Mouse (Mus musculus) forebrain, postnatal 0 days (tissue): ENCODE measurements around the gene Rxylt1. TPM values are rescaled to one million over a fixed set of nuclear protein-coding genes. Genes with fewer than 3 reads are reported as not detected.

Experiments used
- ATAC-seq: fragments of 200-750 bp; cut with Nextera tagmentation; 2 replicates; pipeline ENCODE4 v1.8.0; 2017; ENCODE audit warnings: mild to moderate bottlenecking, moderate library complexity
- DNase-seq: peaks from one replicate; pipeline ENCODE4 v3.0.0-alpha.2; 2015
- H3K27ac ChIP-seq: fragments of 300-500 bp; sonication (generic); 2 replicates; pipeline ENCODE4 v1.5.1; 2014; ENCODE audit warnings: low read depth, mild to moderate bottlenecking, antibody characterized with exemption, low read length, moderate library complexity, mixed read lengths
- H3K27me3 ChIP-seq: fragments of 300-500 bp; sonication (generic); 2 replicates; pipeline ENCODE4 v1.6.1; 2014; ENCODE audit warnings: mild to moderate bottlenecking, low read length, mixed read lengths; ENCODE audit not compliant: insufficient read depth
- H3K36me3 ChIP-seq: fragments of 300-500 bp; sonication (generic); 2 replicates; pipeline ENCODE4 v1.6.1; 2014; ENCODE audit warnings: mild to moderate bottlenecking, moderate library complexity; ENCODE audit not compliant: insufficient read depth
- H3K4me1 ChIP-seq: fragments of 300-500 bp; sonication (generic); 2 replicates; pipeline ENCODE4 v1.6.1; 2014; ENCODE audit warnings: antibody characterized with exemption; ENCODE audit not compliant: insufficient read depth
- H3K4me2 ChIP-seq: fragments of 300-500 bp; sonication (generic); 2 replicates; pipeline ENCODE4 v1.6.1; 2014; ENCODE audit warnings: low read depth, mild to moderate bottlenecking, moderate library complexity
- H3K4me3 ChIP-seq: fragments of 300-500 bp; sonication (generic); 2 replicates; pipeline ENCODE4 v1.5.1; 2014; ENCODE audit warnings: low read depth, low read length, mixed read lengths
- H3K9ac ChIP-seq: fragments of 300-500 bp; sonication (generic); 2 replicates; pipeline ENCODE4 v1.6.1; 2014; ENCODE audit warnings: mild to moderate bottlenecking
- H3K9me3 ChIP-seq: fragments of 300-500 bp; sonication (generic); 2 replicates; pipeline ENCODE4 v1.6.1; 2016; ENCODE audit warnings: low read length
- CTCF ChIP-seq: sonication (generic); IDR thresholded peaks from 2 replicates; pipeline ENCODE4 v1.5.1; 2016; ENCODE audit warnings: antibody characterized with exemption, control low read depth, low read depth
- WGBS: fragments of 180-500 bp; shearing (Covaris S2); extraction: QIAGEN DNeasy Blood & Tissue Kit; methylation state at CpG from one replicate; pipeline ENCODE4 v1.1.7; 2014; 5-methylcytosine and 5-hydroxymethylcytosine counted together
- polyA plus RNA-seq: library from polyadenylated mRNA; unstranded; fragments of >200 nt; fragmentation: Nextera tagmentation; extraction: Ambion mirVana; gene quantifications from 2 replicates; pipeline ENCODE4 v1.2.1, GENCODE M21; 2015
- total RNA-seq: library from RNA; depleted of rRNA; stranded (reverse); fragments of >200 nt; gene quantifications from 2 replicates; pipeline ENCODE4 v1.2.3, GENCODE M21; 2014

The Rxylt1 gene
- total and polyA plus RNA-seq, 2 experiments from 2014 or later, result 40.5 to 48.4 TPM

GRCm38 (mm10) chr10:122105889-122106632 lies 8.9 kb upstream of the Rxylt1 start:
- ATAC-seq, result no peak
- Histone ChIP-seq H3K27ac (no peak overlapping the region), H3K9ac (no peak overlapping the region), H3K4me3 (no peak overlapping the region), H3K36me3 (no peaks in the 10 kb centered on the region), H3K4me2 (no peak overlapping the region), H3K4me1 (no peaks in the 10 kb centered on the region), H3K9me3 (no peaks in the 10 kb centered on the region), H3K27me3 (no peaks in the 10 kb centered on the region)
- no peak for TF ChIP-seq CTCF
- 57% methylated on average over 10 of the region's 10 CpGs for WGBS
- no peak for DNase-seq

DNA sequence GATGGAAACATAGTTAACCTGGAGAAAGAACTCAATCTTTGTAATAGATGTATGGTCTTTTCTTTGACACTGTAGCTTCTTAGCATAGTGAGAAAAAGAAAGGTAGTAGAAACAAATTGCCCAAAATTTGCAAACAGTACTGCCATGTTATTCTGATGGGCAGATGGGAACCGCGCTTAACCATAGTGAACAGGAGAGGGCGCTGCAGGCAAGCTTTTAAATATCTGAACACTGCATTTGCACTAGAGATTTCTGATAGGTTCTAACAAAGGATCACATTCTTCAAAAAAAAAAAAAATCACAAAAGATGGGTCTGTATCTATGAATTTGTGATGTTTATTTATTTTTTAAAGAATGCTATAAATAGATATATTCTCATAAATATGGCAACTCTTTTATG lies 8.2 kb upstream of the Rxylt1 start:
- Histone ChIP-seq H3K36me3 (no peaks in the 10 kb centered on the region), H3K27ac (no peak overlapping the region), H3K4me1 (no peaks in the 10 kb centered on the region), H3K9me3 (no peaks in the 10 kb centered on the region), H3K4me2 (no peak overlapping the region), H3K9ac (no peak overlapping the region), H3K4me3 (no peak overlapping the region), H3K27me3 (no peaks in the 10 kb centered on the region)
- ATAC-seq (peak; percentile 81), DNase-seq (peak; percentile 91)
- TF ChIP-seq CTCF, result peak; percentile 86
- WGBS, result 0% methylated on average over 3 of the region's 3 CpGs

DNA sequence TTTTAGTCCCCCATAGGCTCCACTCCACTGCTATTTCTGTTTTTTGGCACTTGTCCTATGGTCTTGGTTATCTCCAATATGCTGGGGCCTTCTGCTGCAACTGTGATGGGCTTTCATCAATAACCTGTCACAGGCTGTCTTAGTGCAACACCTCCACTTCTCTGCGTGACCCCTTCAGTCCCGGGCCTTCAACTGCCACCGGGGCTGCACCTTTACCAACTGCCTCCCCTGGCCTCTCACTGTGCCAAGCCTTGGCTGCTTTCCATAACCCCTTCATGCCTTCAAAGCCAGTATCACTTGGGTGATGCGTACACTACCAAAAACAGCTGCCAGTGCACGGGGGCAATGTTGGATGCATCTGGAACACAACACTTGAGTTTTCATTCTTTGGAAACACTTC lies 5.5 kb upstream of the Rxylt1 start:
- WGBS, result 40% methylated on average over 5 of the region's 5 CpGs
- ATAC-seq (no peak), DNase-seq (no peak)
- Histone ChIP-seq H3K27ac (no peak overlapping the region), H3K36me3 (no peaks in the 10 kb centered on the region), H3K4me1 (no peaks in the 10 kb centered on the region), H3K9me3 (no peaks in the 10 kb centered on the region), H3K4me2 (no peak overlapping the region), H3K27me3 (no peaks in the 10 kb centered on the region), H3K9ac (no peak overlapping the region), H3K4me3 (no peak overlapping the region)
- no peak for TF ChIP-seq CTCF

DNA sequence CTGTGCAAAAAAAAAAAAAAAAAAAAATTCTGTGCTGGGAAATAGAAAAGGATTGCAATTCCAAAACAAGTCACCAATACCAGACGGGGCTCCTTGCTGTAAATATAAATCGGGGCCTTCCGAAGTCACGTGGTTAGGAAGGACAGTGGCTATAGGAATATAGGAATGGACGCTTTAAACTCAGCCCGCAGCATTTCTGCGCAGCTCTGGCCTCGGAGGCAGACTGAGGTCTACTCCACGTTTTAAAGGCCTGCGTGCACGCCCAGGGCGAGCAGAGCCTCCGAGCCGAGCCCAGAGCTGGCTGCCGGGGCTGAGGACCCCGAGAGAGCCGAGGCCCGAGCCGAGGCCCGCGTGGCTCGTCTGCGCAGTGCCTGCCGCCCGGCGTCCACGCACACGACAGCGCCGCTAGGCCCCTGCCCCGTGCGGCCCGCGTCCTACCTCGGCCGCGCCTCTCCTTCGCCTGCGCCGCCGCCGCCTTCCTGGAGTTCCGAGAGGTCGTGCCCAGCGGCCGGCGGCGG lies 650 bp downstream of the Rxylt1 start:
- no peak for TF ChIP-seq CTCF
- Histone ChIP-seq H3K27ac (peak overlapping the region; percentile 90), H3K4me3 (peak overlapping the region; percentile 69), H3K4me1 (peaks cover 11% of the 10 kb centered on the region; the same call in 1 of the 2 replicates), H3K4me2 (peak overlapping the region; percentile 85), H3K9me3 (no peaks in the 10 kb centered on the region), H3K27me3 (no peaks in the 10 kb centered on the region), H3K36me3 (no peaks in the 10 kb centered on the region), H3K9ac (peak overlapping the region; percentile 78)
- DNase-seq (peak; percentile 74), ATAC-seq (peak; percentile 74)
- under 1% methylated on average over 45 of the region's 48 CpGs for WGBS

DNA sequence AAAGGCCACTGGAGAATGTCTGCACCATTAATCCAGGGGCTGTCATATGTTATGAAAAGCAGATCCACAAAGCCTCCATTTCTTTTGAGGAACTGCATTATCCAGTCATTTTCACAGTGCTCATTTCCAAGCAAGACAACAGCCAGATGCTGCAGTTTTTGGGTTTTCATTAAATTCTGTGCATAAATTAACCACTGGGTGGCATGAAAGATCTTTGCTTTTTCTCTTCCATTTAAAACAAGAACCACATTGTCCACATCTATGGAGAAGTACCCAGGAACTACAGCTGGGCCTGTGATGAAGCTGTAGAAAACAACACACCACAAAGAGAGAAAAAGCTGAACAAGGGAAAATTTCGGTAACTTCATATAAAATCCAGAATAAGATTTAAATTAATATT lies 6.7 kb downstream of the Rxylt1 start:
- DNase-seq, result no peak
- H3K9ac ChIP-seq, result no peak overlapping the region
- no peaks in the 10 kb centered on the region for H3K27me3 ChIP-seq
- no peak for ATAC-seq
- no peak overlapping the region for H3K27ac ChIP-seq
- peak; percentile 10; the same call in 1 of the 2 replicates for TF ChIP-seq CTCF
- 100% methylated on average over 1 of the region's 1 CpGs for WGBS
- H3K4me1 ChIP-seq, result peaks cover 6% of the 10 kb centered on the region; the same call in 1 of the 2 replicates
- peaks cover 10% of the 10 kb centered on the region for H3K9me3 ChIP-seq
- no peak overlapping the region for H3K4me2 ChIP-seq
- H3K36me3 ChIP-seq, result peaks cover 15% of the 10 kb centered on the region
- no peak overlapping the region for H3K4me3 ChIP-seq

GRCm38 (mm10) chr10:122081352-122081751 lies 15.8 kb downstream of the Rxylt1 start:
- Histone ChIP-seq H3K36me3 (no peaks in the 10 kb centered on the region), H3K4me1 (no peaks in the 10 kb centered on the region), H3K9me3 (no peaks in the 10 kb centered on the region), H3K27ac (no peak overlapping the region), H3K4me2 (no peak overlapping the region), H3K4me3 (no peak overlapping the region), H3K27me3 (no peaks in the 10 kb centered on the region), H3K9ac (no peak overlapping the region)
- ATAC-seq (no peak), DNase-seq (no peak)
- 94% methylated on average over 1 of the region's 1 CpGs for whole genome bisulfite sequencing
- no peak for TF ChIP-seq CTCF

GRCm38 (mm10) chr10:122069153-122069552 lies 28.0 kb downstream of the Rxylt1 start:
- no peak overlapping the region for H3K9ac ChIP-seq
- no peaks in the 10 kb centered on the region for H3K4me1 ChIP-seq
- ATAC-seq (no peak), DNase-seq (peak; percentile 20)
- no peaks in the 10 kb centered on the region for H3K36me3 ChIP-seq
- H3K27ac ChIP-seq, result no peak overlapping the region
- H3K4me3 ChIP-seq, result no peak overlapping the region
- TF ChIP-seq CTCF, result peak; percentile 40; the same call in 1 of the 2 replicates
- no peaks in the 10 kb centered on the region for H3K27me3 ChIP-seq
- no peak overlapping the region for H3K4me2 ChIP-seq
- no peaks in the 10 kb centered on the region for H3K9me3 ChIP-seq
